Mouse (Mus musculus) forebrain, postnatal 0 days (tissue): ENCODE data around the gene Fundc2. TPM values are rescaled to one million over a fixed set of nuclear protein-coding genes. Genes with fewer than 3 reads are reported as not detected.

ENCODE experiments used
- ATAC-seq: fragments of 200-750 bp; cut with Nextera tagmentation; 2 replicates; pipeline ENCODE4 v1.8.0; 2017; ENCODE audit warnings: mild to moderate bottlenecking, moderate library complexity
- DNase-seq: peaks from one replicate; pipeline ENCODE4 v3.0.0-alpha.2; 2015
- H3K27ac ChIP-seq: fragments of 300-500 bp; sonication (generic); 2 replicates; pipeline ENCODE4 v1.5.1; 2014; ENCODE audit warnings: low read depth, mild to moderate bottlenecking, antibody characterized with exemption, low read length, moderate library complexity, mixed read lengths
- H3K27me3 ChIP-seq: fragments of 300-500 bp; sonication (generic); 2 replicates; pipeline ENCODE4 v1.6.1; 2014; ENCODE audit warnings: mild to moderate bottlenecking, low read length, mixed read lengths; ENCODE audit not compliant: insufficient read depth
- H3K36me3 ChIP-seq: fragments of 300-500 bp; sonication (generic); 2 replicates; pipeline ENCODE4 v1.6.1; 2014; ENCODE audit warnings: mild to moderate bottlenecking, moderate library complexity; ENCODE audit not compliant: insufficient read depth
- H3K4me1 ChIP-seq: fragments of 300-500 bp; sonication (generic); 2 replicates; pipeline ENCODE4 v1.6.1; 2014; ENCODE audit warnings: antibody characterized with exemption; ENCODE audit not compliant: insufficient read depth
- H3K4me2 ChIP-seq: fragments of 300-500 bp; sonication (generic); 2 replicates; pipeline ENCODE4 v1.6.1; 2014; ENCODE audit warnings: low read depth, mild to moderate bottlenecking, moderate library complexity
- H3K4me3 ChIP-seq: fragments of 300-500 bp; sonication (generic); 2 replicates; pipeline ENCODE4 v1.5.1; 2014; ENCODE audit warnings: low read depth, low read length, mixed read lengths
- H3K9ac ChIP-seq: fragments of 300-500 bp; sonication (generic); 2 replicates; pipeline ENCODE4 v1.6.1; 2014; ENCODE audit warnings: mild to moderate bottlenecking
- H3K9me3 ChIP-seq: fragments of 300-500 bp; sonication (generic); 2 replicates; pipeline ENCODE4 v1.6.1; 2016; ENCODE audit warnings: low read length
- CTCF ChIP-seq: sonication (generic); IDR thresholded peaks from 2 replicates; pipeline ENCODE4 v1.5.1; 2016; ENCODE audit warnings: antibody characterized with exemption, control low read depth, low read depth
- WGBS: fragments of 180-500 bp; shearing (Covaris S2); extraction: QIAGEN DNeasy Blood & Tissue Kit; methylation state at CpG from one replicate; pipeline ENCODE4 v1.1.7; 2014; 5-methylcytosine and 5-hydroxymethylcytosine counted together
- polyA plus RNA-seq: library from polyadenylated mRNA; unstranded; fragments of >200 nt; fragmentation: Nextera tagmentation; extraction: Ambion mirVana; gene quantifications from 2 replicates; pipeline ENCODE4 v1.2.1, GENCODE M21; 2015
- total RNA-seq: library from RNA; depleted of rRNA; stranded (reverse); fragments of >200 nt; gene quantifications from 2 replicates; pipeline ENCODE4 v1.2.3, GENCODE M21; 2014; rRNA removed

Fundc2 gene
- total and polyA plus RNA-seq, 2 experiments from 2014 or later: 30.8 to 31.2 TPM

DNA sequence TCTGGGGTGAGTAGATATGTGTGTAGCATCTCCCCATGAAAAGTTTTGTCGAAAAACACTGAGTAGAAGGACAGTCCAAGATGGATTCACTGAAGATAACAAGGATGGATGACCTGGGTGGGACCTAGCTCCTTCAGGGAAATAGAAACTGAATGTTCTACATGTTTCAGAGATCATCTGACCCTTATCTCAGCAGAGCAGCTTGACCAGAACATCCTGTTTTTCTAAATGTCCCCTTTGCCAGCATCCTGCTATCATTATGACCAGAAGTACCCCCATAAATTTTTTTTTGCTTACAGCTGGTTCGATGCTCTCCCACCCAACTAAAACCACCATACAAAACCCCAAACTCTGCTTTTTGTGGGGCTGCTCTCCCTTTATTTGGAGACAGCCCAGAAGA, 20.5 kb downstream of the Fundc2 start:
- Histone ChIP-seq H3K36me3 (peaks cover 5% of the 10 kb centered on the region; the same call in 1 of the 2 replicates), H3K4me1 (no peaks in the 10 kb centered on the region), H3K4me3 (no peak overlapping the region), H3K9ac (no peak overlapping the region), H3K27ac (no peak overlapping the region), H3K9me3 (no peaks in the 10 kb centered on the region), H3K27me3 (no peaks in the 10 kb centered on the region), H3K4me2 (no peak overlapping the region)
- ATAC-seq (no peak), DNase-seq (no peak)
- WGBS: 78% methylated on average over 2 of the region's 2 CpGs
- no peak for TF ChIP-seq CTCF

DNA sequence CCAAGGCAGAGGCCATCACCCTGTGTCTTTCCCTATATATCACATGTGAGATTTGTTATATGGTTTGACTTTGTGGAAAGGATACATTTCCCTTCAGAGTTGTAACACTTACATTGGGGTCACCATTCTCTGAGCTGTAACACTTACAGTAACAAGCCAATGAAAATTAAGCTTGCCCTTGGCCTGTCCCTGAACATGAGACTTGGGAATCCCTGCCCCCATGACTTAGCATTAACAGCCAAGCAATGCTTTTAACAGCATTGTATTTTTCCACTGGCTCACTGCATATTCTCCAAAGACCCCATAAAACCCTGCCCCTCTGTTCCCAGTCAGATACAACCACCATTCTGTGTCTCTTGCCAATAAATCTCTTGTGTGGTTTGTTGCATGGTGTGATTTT, 21.2 kb downstream of the Fundc2 start:
- Histone ChIP-seq H3K4me2 (no peak overlapping the region), H3K27ac (no peak overlapping the region), H3K27me3 (no peaks in the 10 kb centered on the region), H3K9ac (no peak overlapping the region), H3K4me1 (no peaks in the 10 kb centered on the region), H3K36me3 (peaks cover 5% of the 10 kb centered on the region; the same call in 1 of the 2 replicates), H3K9me3 (no peaks in the 10 kb centered on the region), H3K4me3 (no peak overlapping the region)
- TF ChIP-seq CTCF: no peak
- ATAC-seq (no peak), DNase-seq (no peak)

GRCm38 (mm10) chrX:75409711-75410110, 27.5 kb downstream of the Fundc2 start:
- H3K9ac ChIP-seq: no peak overlapping the region
- H3K36me3 ChIP-seq: no peaks in the 10 kb centered on the region
- H3K4me2 ChIP-seq: no peak overlapping the region
- no peak overlapping the region for H3K27ac ChIP-seq
- no peaks in the 10 kb centered on the region for H3K4me1 ChIP-seq
- 89% methylated on average over 1 of the region's 1 CpGs for WGBS
- no peak for TF ChIP-seq CTCF
- DNase-seq (no peak), ATAC-seq (no peak)
- no peaks in the 10 kb centered on the region for H3K27me3 ChIP-seq
- no peak overlapping the region for H3K4me3 ChIP-seq
- H3K9me3 ChIP-seq: no peaks in the 10 kb centered on the region

- no peak for TF ChIP-seq CTCF
- WGBS: 24% methylated on average over 52 of the region's 52 CpGs
- Histone ChIP-seq H3K27ac (peak within 1 kb of the TSS; percentile 92), H3K9ac (peak within 1 kb of the TSS; percentile 61), H3K36me3 (no peaks in the 10 kb centered on the region), H3K27me3 (no peaks in the 10 kb centered on the region), H3K4me3 (peak within 1 kb of the TSS; percentile 43), H3K4me1 (no peaks in the 10 kb centered on the region), H3K4me2 (peak within 1 kb of the TSS; percentile 40), H3K9me3 (no peaks in the 10 kb centered on the region)
- peak; percentile 92 for DNase-seq
- ATAC-seq: peak; percentile 100
These were observed 34.0 kb downstream of the Fundc2 start, which contains the start of the genes Cmc4, Mtcp1 and Brcc3 for GRCm38 (mm10) chrX:75415936-75416785. Cmc4 (minus strand) TSS chrX:75416584. Mtcp1 (minus strand) TSS chrX:75416588. Brcc3 (plus strand) TSS chrX:75416628.

Other genes starting within 250 kb of the Fundc2 start
- 1.5 TPM in 1 of 2 replicates, not detected in the other for gene Smim9, start 218.6 kb upstream of the Fundc2 start, total RNA-seq
- gene Smim9, start 218.6 kb upstream of the Fundc2 start, polyA plus RNA-seq: not detected in 2 replicates
- gene F8, start 216 bp downstream of the Fundc2 start, total RNA-seq: 1.00 and 1.8 TPM in 2 replicates
- gene F8, start 216 bp downstream of the Fundc2 start, polyA plus RNA-seq: 0.64 and 1.2 TPM in 2 replicates
- 13.5 and 21.3 TPM in 2 replicates for gene Cmc4, start 34.2 kb downstream of the Fundc2 start, total RNA-seq
- 24.2 and 24.6 TPM in 2 replicates for gene Cmc4, start 34.2 kb downstream of the Fundc2 start, polyA plus RNA-seq
- gene Mtcp1, start 34.2 kb downstream of the Fundc2 start, total RNA-seq: 8.0 and 8.5 TPM in 2 replicates
- gene Mtcp1, start 34.2 kb downstream of the Fundc2 start, polyA plus RNA-seq: 2.0 and 3.1 TPM in 2 replicates
- 20.4 and 21.8 TPM in 2 replicates for gene Brcc3, start 34.2 kb downstream of the Fundc2 start, total RNA-seq
- gene Brcc3, start 34.2 kb downstream of the Fundc2 start, polyA plus RNA-seq: 38.2 and 40.3 TPM in 2 replicates
- gene Vbp1, start 131.9 kb downstream of the Fundc2 start, total RNA-seq: 153 and 164 TPM in 2 replicates
- gene Vbp1, start 131.9 kb downstream of the Fundc2 start, polyA plus RNA-seq: 265 and 282 TPM in 2 replicates
- gene Rab39b, start 195.8 kb downstream of the Fundc2 start, total RNA-seq: 40.9 and 44.7 TPM in 2 replicates
- gene Rab39b, start 195.8 kb downstream of the Fundc2 start, polyA plus RNA-seq: 20.4 and 23.8 TPM in 2 replicates